Mouse (Mus musculus) bone marrow macrophage, adult 2 months (primary cell): Measurements from ENCODE around the gene Sgk1.

Experiments used
- CTCF ChIP-seq: IDR thresholded peaks from 2 replicates; pipeline ENCODE4 v1.5.1; 2012; ENCODE audit warnings: low read depth, mild to moderate bottlenecking, low read length, moderate library complexity
- POLR2A ChIP-seq: IDR thresholded peaks from 2 replicates; pipeline ENCODE4 v1.6.1; 2012; ENCODE audit warnings: mild to moderate bottlenecking, low read depth, low read length, borderline replicate concordance

DNA sequence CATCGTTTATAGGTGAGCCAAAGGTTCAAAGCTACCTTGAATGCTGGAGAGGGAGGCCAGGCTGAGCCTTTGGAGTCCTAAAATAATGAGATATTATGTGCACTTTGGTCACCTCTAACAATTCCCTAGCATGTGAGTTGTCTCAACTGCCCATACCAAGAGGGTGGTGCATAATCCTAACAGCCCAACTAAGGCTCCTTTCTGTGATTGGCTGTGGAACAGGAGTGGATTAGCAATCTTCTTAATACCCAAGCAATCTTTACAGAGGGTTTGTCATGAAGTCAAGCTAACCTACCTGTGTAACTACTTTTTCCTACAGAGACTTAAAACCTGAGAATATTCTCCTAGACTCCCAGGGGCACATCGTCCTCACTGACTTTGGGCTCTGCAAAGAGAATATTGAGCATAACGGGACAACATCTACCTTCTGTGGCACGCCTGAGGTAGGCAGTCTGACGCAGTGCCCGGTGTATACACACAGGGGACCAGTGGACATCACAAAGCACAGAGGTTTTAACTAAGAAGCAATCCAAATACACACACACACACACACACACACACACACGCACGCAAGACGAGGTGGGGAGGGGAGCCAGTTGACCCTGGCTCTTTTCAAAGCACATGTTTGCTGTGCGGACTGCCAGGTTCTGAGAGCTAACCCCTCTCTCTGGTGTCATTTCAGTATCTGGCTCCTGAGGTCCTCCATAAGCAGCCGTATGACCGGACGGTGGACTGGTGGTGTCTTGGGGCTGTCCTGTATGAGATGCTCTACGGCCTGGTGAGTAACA lies 114.9 kb downstream of the Sgk1 start:
- TF ChIP-seq CTCF, result no peak
- TF ChIP-seq POLR2A, result no peak
